Mouse (Mus musculus) liver, postnatal 0 days (tissue): ENCODE results near the gene Rps6ka4. TPM values are rescaled to one million over a fixed set of nuclear protein-coding genes. Genes with fewer than 3 reads are reported as not detected.

Experiments
- ATAC-seq: fragments of 200-750 bp; cut with Nextera tagmentation; 2 replicates; pipeline ENCODE4 v1.8.0; 2017; ENCODE audit warnings: mild to moderate bottlenecking, moderate library complexity
- DNase-seq: peaks from one replicate; pipeline ENCODE4 v3.0.0-alpha.2; 2016
- H3K27ac ChIP-seq: fragments of 300-500 bp; sonication (generic); 2 replicates; pipeline ENCODE4 v1.5.1; 2014; ENCODE audit warnings: antibody characterized with exemption, moderate library complexity, mild to moderate bottlenecking, low read depth
- H3K27me3 ChIP-seq: fragments of 300-500 bp; sonication (generic); 2 replicates; pipeline ENCODE4 v1.6.1; 2014; ENCODE audit warnings: low read length, control low read depth, mixed read lengths; ENCODE audit not compliant: insufficient read depth
- H3K36me3 ChIP-seq: fragments of 300-500 bp; sonication (generic); replicated peaks from 2 replicates; pipeline ENCODE4 v1.6.1; 2014; ENCODE audit warnings: mild to moderate bottlenecking, control low read depth, low read length, moderate library complexity, mixed read lengths; ENCODE audit not compliant: insufficient read depth
- H3K4me1 ChIP-seq: fragments of 300-500 bp; sonication (generic); 2 replicates; pipeline ENCODE4 v1.6.1; 2014; ENCODE audit warnings: antibody characterized with exemption, mild to moderate bottlenecking, control low read depth; ENCODE audit not compliant: insufficient read depth
- H3K4me2 ChIP-seq: fragments of 300-500 bp; sonication (generic); 2 replicates; pipeline ENCODE4 v1.6.1; 2014; ENCODE audit warnings: low read depth, mild to moderate bottlenecking, low read length, moderate library complexity, mixed read lengths
- H3K4me3 ChIP-seq: fragments of 300-500 bp; sonication (generic); 2 replicates; pipeline ENCODE4 v1.5.1; 2014; ENCODE audit warnings: low read depth, low read length
- H3K9ac ChIP-seq: fragments of 300-500 bp; sonication (generic); replicated peaks from 2 replicates; pipeline ENCODE4 v1.6.1; 2014; ENCODE audit warnings: mild to moderate bottlenecking, moderate library complexity
- H3K9me3 ChIP-seq: fragments of 300-500 bp; sonication (generic); 2 replicates; pipeline ENCODE4 v1.6.1; 2016; ENCODE audit warnings: mild to moderate bottlenecking, control low read depth, low read length, mixed read lengths
- CTCF ChIP-seq: sonication (generic); IDR thresholded peaks from 2 replicates; pipeline ENCODE4 v1.5.1; 2016; ENCODE audit warnings: antibody characterized with exemption, low read depth
- EP300 ChIP-seq: IDR thresholded peaks from 2 replicates; pipeline ENCODE4 v1.6.1; 2016; ENCODE audit warnings: antibody characterized with exemption, low read depth, mild to moderate bottlenecking
- WGBS: fragments of 180-500 bp; shearing (Covaris S2); extraction: QIAGEN DNeasy Blood & Tissue Kit; methylation state at CpG from one replicate; pipeline ENCODE4 v1.1.7; 2014; ENCODE audit not compliant: insufficient replicate concordance; 5-methylcytosine and 5-hydroxymethylcytosine counted together
- polyA plus RNA-seq: library from polyadenylated mRNA; unstranded; fragments of >200 nt; fragmentation: Nextera tagmentation; extraction: Ambion mirVana; gene quantifications from 2 replicates; pipeline ENCODE4 v1.2.1, GENCODE M21; 2015

Rps6ka4 gene
- polyA plus RNA-seq, 1 experiment from 2014 or later, result 5.2 TPM

DNA sequence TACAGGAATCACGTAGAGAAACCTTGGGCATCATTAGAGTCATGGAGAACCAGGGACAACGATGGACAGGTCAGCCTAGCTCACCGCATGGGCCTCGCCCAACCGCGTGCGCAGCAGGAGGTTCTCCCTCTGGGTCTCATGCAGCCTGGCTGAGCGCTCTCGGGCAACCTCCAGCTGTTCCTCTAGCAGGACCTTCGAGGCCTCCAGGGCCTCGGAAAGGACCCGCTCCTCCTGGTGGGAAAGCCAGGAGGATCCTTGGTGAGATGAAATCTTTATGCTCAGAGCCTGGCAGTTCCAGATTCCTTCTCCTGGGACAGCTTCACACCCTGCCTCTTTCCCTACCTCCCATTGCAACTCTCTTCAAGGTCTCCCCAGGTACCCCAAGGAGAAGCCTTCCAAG, 14.2 kb upstream of the Rps6ka4 start:
- DNase-seq, result no peak
- TF ChIP-seq EP300 (no peak), CTCF (no peak)
- H3K9me3 ChIP-seq, result no peaks in the 10 kb centered on the region
- H3K4me1 ChIP-seq, result peaks cover 22% of the 10 kb centered on the region
- ATAC-seq, result no peak
- WGBS, result 88% methylated on average over 12 of the region's 12 CpGs
- H3K4me3 ChIP-seq, result no peak overlapping the region
- no peak overlapping the region for H3K9ac ChIP-seq
- H3K27ac ChIP-seq, result no peak overlapping the region
- no peaks in the 10 kb centered on the region for H3K36me3 ChIP-seq
- peak overlapping the region; percentile 57; the same call in 1 of the 2 replicates for H3K4me2 ChIP-seq
- H3K27me3 ChIP-seq, result no peaks in the 10 kb centered on the region

DNA sequence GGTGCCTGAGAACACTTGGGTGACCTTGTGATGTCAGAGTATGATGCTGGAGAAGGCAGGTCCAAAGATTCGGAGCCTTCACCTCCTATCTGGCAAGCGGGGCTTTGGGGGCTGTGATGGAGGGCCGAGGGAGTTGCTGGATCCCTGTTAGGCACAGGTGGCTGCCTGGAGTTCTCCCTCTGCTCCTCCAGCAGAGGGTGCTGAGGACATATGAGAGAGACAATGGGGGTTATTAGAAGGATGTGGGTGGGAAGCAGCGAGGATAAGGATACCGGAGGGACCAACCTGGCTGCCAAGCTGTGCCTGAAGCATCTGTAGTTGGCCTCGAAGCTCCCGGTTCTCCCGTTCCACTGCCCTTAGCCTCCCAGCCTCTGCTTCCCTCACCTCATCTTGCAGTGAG, 13.5 kb upstream of the Rps6ka4 start:
- TF ChIP-seq EP300, result no peak
- peak; percentile 22; the same call in 1 of the 2 replicates for TF ChIP-seq CTCF
- H3K36me3 ChIP-seq, result no peaks in the 10 kb centered on the region
- H3K9ac ChIP-seq, result no peak overlapping the region
- peaks cover 21% of the 10 kb centered on the region for H3K4me1 ChIP-seq
- DNase-seq (no peak), ATAC-seq (no peak)
- H3K27ac ChIP-seq, result no peak overlapping the region
- WGBS, result 72% methylated on average over 8 of the region's 8 CpGs
- H3K4me3 ChIP-seq, result no peak overlapping the region
- no peak overlapping the region for H3K4me2 ChIP-seq
- no peaks in the 10 kb centered on the region for H3K9me3 ChIP-seq
- no peaks in the 10 kb centered on the region for H3K27me3 ChIP-seq

DNA sequence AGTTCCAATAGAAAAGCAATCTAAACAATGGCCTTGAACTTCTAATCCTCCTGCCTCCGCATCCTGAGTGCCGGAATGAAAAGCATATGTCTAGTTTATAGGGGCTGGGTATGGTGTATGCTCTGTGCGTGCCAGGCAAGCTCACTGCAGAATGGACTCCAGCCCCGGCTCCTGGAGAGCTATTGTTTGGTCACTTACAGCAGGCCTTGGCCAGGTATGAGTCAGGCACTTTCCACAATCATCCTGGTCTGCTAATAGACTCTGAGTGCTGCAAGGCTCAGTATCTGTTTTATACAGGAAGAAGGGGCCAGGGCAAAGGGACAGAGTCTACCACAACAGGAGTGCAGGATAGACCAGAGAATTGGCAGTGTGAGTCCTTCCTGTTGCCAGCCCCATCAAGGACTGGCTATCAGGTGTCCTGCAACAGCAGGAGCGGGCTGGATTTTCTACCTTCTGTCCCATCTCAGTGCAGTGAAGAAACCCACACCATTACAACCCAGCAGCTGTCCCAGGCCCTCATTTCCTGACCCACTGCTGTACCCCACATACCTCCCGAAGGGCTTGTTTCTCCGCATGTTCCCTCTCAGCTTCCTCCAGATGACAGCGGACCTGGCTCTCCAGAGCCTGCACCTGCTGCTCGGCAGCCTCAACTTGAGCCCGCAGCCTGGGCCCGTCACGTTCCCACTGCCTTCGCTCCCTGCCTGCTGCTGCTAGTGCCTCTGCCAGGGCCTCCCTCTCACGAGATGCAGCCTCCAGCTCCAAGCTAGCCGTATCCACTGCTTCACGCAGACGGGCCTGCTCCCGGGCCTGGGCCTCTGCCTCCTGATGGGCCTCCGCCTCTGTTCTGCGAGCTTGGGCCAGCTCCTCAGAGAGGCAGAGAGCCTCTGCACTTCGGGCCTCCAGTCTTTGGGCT, 12.2 kb upstream of the Rps6ka4 start:
- no peak overlapping the region for H3K4me3 ChIP-seq
- H3K4me2 ChIP-seq, result no peak overlapping the region
- 0 out of 2 replicates have a peak, but pooled peaks cover 5% of the 10 kb centered on the region for H3K27me3 ChIP-seq
- H3K4me1 ChIP-seq, result peaks cover 17% of the 10 kb centered on the region
- no peak for DNase-seq
- H3K9me3 ChIP-seq, result no peaks in the 10 kb centered on the region
- TF ChIP-seq EP300, result no peak
- WGBS, result 86% methylated on average over 21 of the region's 21 CpGs
- no peak for ATAC-seq
- H3K9ac ChIP-seq, result no peak overlapping the region
- no peaks in the 10 kb centered on the region for H3K36me3 ChIP-seq
- no peak overlapping the region for H3K27ac ChIP-seq

DNA sequence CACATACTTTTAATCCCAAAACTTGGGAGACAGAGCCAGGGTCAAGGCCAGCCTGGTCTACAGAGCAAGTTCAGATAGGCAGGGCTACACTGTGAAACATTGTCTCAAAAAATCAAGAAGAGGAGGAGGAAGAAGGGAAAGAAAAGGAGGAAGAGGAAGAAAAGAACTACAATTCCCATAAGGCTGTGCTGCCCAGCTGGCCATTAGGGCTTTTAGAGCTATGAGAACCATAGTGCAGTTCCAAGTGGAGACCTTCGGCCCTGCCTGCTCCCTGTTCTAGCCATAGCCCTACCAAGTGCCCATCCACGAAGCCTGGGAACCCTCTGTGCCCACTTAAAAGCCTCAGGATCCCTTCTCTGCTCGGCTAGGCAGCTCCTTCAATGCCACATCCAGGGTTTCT, 11.1 kb upstream of the Rps6ka4 start:
- 69% methylated on average over 3 of the region's 3 CpGs for WGBS
- no peak overlapping the region for H3K9ac ChIP-seq
- ATAC-seq (no peak), DNase-seq (no peak)
- H3K4me2 ChIP-seq, result no peak overlapping the region
- peaks cover 12% of the 10 kb centered on the region; the same call in 1 of the 2 replicates for H3K27me3 ChIP-seq
- no peak overlapping the region for H3K27ac ChIP-seq
- H3K9me3 ChIP-seq, result no peaks in the 10 kb centered on the region
- no peaks in the 10 kb centered on the region for H3K36me3 ChIP-seq
- peaks cover 13% of the 10 kb centered on the region for H3K4me1 ChIP-seq
- no peak overlapping the region for H3K4me3 ChIP-seq
- no peak for TF ChIP-seq EP300
- TF ChIP-seq CTCF, result no peak

GRCm38 (mm10) chr19:6849506-6850068, 9.2 kb upstream of the Rps6ka4 start:
- Histone ChIP-seq H3K9me3 (no peaks in the 10 kb centered on the region), H3K27me3 (peaks cover 12% of the 10 kb centered on the region; the same call in 1 of the 2 replicates), H3K27ac (no peak overlapping the region), H3K4me2 (no peak overlapping the region), H3K4me3 (no peak overlapping the region), H3K9ac (no peak overlapping the region), H3K36me3 (no peaks in the 10 kb centered on the region), H3K4me1 (no peaks in the 10 kb centered on the region)
- WGBS, result 79% methylated on average over 23 of the region's 23 CpGs
- ATAC-seq, result no peak
- DNase-seq, result no peak
- TF ChIP-seq CTCF, result no peak
- TF ChIP-seq EP300, result no peak

- H3K27me3 ChIP-seq, result peaks cover 12% of the 10 kb centered on the region; the same call in 1 of the 2 replicates
- DNase-seq, result no peak
Measured at GRCm38 (mm10) chr19:6847841-6848517, 7.5 kb upstream of the Rps6ka4 start.

More at GRCm38 (mm10) chr19:6847841-6848517, 7.5 kb upstream of the Rps6ka4 start:
- no peak for ATAC-seq
- Histone ChIP-seq H3K9me3 (no peaks in the 10 kb centered on the region), H3K36me3 (no peaks in the 10 kb centered on the region), H3K4me2 (no peak overlapping the region), H3K4me3 (no peak overlapping the region), H3K9ac (no peak overlapping the region), H3K4me1 (no peaks in the 10 kb centered on the region), H3K27ac (no peak overlapping the region)
- WGBS, result 57% methylated on average over 31 of the region's 31 CpGs
- TF ChIP-seq CTCF, result no peak
- TF ChIP-seq EP300, result no peak
